Mouse (Mus musculus) heart, embryonic 14.5 days (tissue): ENCODE measurements at regions not wholly inside any gene's neighbourhood (a gene's known extent, or its start where the extent isn't known, plus 50 kb on each side); places are given as distances from the start of the nearest gene placed in this dataset.

Experiments
- ATAC-seq: fragments of 200-750 bp; cut with Nextera tagmentation; 2 replicates; pipeline ENCODE4 v1.8.0; 2017; ENCODE audit warnings: low read depth, moderate TSS enrichment; ENCODE audit not compliant: insufficient number of reproducible peaks, insufficient read depth, low FRiP score
- H3K27ac ChIP-seq, 2 experiments: fragments of 200-500 bp in 1 of 2; fragments of 300-500 bp in 1 of 2; sonication (generic) in 1 of 2; replicated peaks in 1 of 2; 2 replicates each; pipeline ENCODE4 v1.5.1; 2012 to 2014; ENCODE audit warnings: low read depth in 2 of 2, low read length in 2 of 2, control low read depth in 1 of 2, mild to moderate bottlenecking in 1 of 2, mixed read lengths in 1 of 2; ENCODE audit not compliant: control insufficient read depth in 1 of 2, insufficient read depth in 1 of 2
- H3K27me3 ChIP-seq: fragments of 300-500 bp; sonication (generic); 2 replicates; pipeline ENCODE4 v1.6.1; 2014; ENCODE audit warnings: mild to moderate bottlenecking, low read length, control low read depth; ENCODE audit not compliant: control insufficient read depth, insufficient read depth
- H3K36me3 ChIP-seq: fragments of 300-500 bp; sonication (generic); 2 replicates; pipeline ENCODE4 v1.6.1; 2014; ENCODE audit warnings: mild to moderate bottlenecking, control low read depth, low read length, mixed read lengths; ENCODE audit not compliant: control insufficient read depth, insufficient read depth
- H3K4me1 ChIP-seq, 2 experiments: fragments of 200-500 bp in 1 of 2; fragments of 300-500 bp in 1 of 2; sonication (generic) in 1 of 2; 2 replicates each; pipeline ENCODE4 v1.6.1; 2012 to 2014; ENCODE audit warnings: low read length in 2 of 2, control low read depth in 1 of 2, mixed read lengths in 1 of 2; ENCODE audit not compliant: control insufficient read depth in 2 of 2, insufficient read depth in 2 of 2
- H3K4me2 ChIP-seq: fragments of 300-500 bp; sonication (generic); 2 replicates; pipeline ENCODE4 v1.6.1; 2014; ENCODE audit warnings: mild to moderate bottlenecking, low read length
- H3K4me3 ChIP-seq, 2 experiments: fragments of 200-500 bp in 1 of 2; fragments of 300-500 bp in 1 of 2; sonication (generic) in 1 of 2; 2 replicates each; pipeline ENCODE4 v1.5.1; 2012 to 2014; ENCODE audit warnings: low read length in 2 of 2, mild to moderate bottlenecking in 2 of 2, control low read depth in 1 of 2, low read depth in 1 of 2, moderate library complexity in 1 of 2; ENCODE audit not compliant: control insufficient read depth in 1 of 2, insufficient read depth in 1 of 2
- H3K9ac ChIP-seq: fragments of 300-500 bp; sonication (generic); 2 replicates; pipeline ENCODE4 v1.6.1; 2014; ENCODE audit warnings: mild to moderate bottlenecking, low read length
- H3K9me3 ChIP-seq: fragments of 300-500 bp; sonication (generic); 2 replicates; pipeline ENCODE4 v1.6.1; 2016; ENCODE audit warnings: low read length, control low read depth; ENCODE audit not compliant: control insufficient read depth
- WGBS: fragments of 180-500 bp; shearing (Covaris S2); extraction: QIAGEN DNeasy Blood & Tissue Kit; methylation state at CpG from one replicate; pipeline ENCODE4 v1.1.7; 2014; 5-methylcytosine and 5-hydroxymethylcytosine counted together

GRCm38 (mm10) chr3:21942912-21943311, 133.5 kb upstream of the Tbl1xr1 start:
- H3K36me3 ChIP-seq: no peaks in the 10 kb centered on the region
- H3K4me2 ChIP-seq: no peak overlapping the region
- no peak overlapping the region for H3K27ac ChIP-seq
- H3K27me3 ChIP-seq: no peaks in the 10 kb centered on the region
- no peak for ATAC-seq
- 89% methylated on average over 1 of the region's 1 CpGs for WGBS
- H3K4me1 ChIP-seq: peaks cover 0 to 4% of the 10 kb centered on the region in 2 experiments; a peak in 1 of 4 replicates
- H3K9me3 ChIP-seq: no peaks in the 10 kb centered on the region
- H3K9ac ChIP-seq: no peak overlapping the region
- no peak overlapping the region for H3K4me3 ChIP-seq

- WGBS: 62% methylated on average over 4 of the region's 4 CpGs
- Histone ChIP-seq H3K9ac (no peak overlapping the region), H3K36me3 (no peaks in the 10 kb centered on the region), H3K27ac (no peak overlapping the region), H3K9me3 (no peaks in the 10 kb centered on the region), H3K27me3 (no peaks in the 10 kb centered on the region), H3K4me1 (no peaks in the 10 kb centered on the region; a peak in 1 of 4 replicates), H3K4me2 (no peak overlapping the region), H3K4me3 (no peak overlapping the region)
- ATAC-seq: no peak
Observed at GRCm38 (mm10) chr3:21945775-21946174, 130.7 kb upstream of the Tbl1xr1 start.

GRCm38 (mm10) chr3:21947320-21948073, 129.0 kb upstream of the Tbl1xr1 start:
- Histone ChIP-seq H3K4me2 (no peak overlapping the region), H3K9ac (no peak overlapping the region), H3K9me3 (no peaks in the 10 kb centered on the region), H3K27me3 (no peaks in the 10 kb centered on the region), H3K27ac (no peak overlapping the region), H3K4me1 (peaks cover 2 to 7% of the 10 kb centered on the region in 2 experiments; a peak in 3 of 4 replicates), H3K4me3 (no peak overlapping the region), H3K36me3 (no peaks in the 10 kb centered on the region)
- no peak for ATAC-seq
- 56% methylated on average over 3 of the region's 3 CpGs for WGBS

DNA sequence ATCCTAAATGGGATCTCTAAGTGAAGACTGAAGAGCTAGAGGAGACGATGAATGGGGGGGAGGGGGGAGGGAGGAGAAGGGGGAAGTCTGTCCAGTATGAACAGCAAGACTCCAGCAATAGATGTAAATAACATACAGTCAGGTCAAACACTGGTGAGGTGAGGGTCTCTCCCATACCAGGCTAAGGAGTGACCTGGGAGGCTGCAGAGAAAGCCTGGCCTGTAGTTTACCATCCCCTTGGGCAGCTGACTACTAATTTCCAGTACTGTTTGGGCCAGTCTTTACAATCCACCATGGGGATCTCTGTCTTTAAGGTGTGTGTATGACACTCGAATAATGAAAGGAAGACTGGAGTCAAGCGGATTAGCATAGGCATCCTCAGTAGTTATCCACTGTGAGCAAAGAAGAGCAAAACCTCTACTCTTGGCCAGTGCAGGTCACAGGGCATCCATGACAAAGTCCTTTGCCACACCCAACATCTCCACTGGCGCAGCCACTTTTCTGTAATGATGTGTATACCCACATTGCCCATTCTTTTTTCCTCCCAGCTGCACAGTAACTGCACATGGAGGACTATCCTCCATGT, 128.3 kb upstream of the Tbl1xr1 start:
- Histone ChIP-seq H3K9ac (no peak overlapping the region), H3K4me1 (peaks cover 8 to 13% of the 10 kb centered on the region in 2 experiments), H3K4me3 (no peak overlapping the region), H3K9me3 (no peaks in the 10 kb centered on the region), H3K4me2 (no peak overlapping the region), H3K36me3 (no peaks in the 10 kb centered on the region), H3K27ac (no peak overlapping the region), H3K27me3 (no peaks in the 10 kb centered on the region)
- no peak for ATAC-seq
- WGBS: 74% methylated on average over 4 of the region's 4 CpGs

GRCm38 (mm10) chr3:21949459-21949858, 127.0 kb upstream of the Tbl1xr1 start:
- Histone ChIP-seq H3K27ac (no peak overlapping the region), H3K9ac (no peak overlapping the region), H3K4me1 (peaks cover 11 to 18% of the 10 kb centered on the region in 2 experiments), H3K36me3 (no peaks in the 10 kb centered on the region), H3K9me3 (no peaks in the 10 kb centered on the region), H3K4me3 (no peak overlapping the region), H3K4me2 (no peak overlapping the region), H3K27me3 (no peaks in the 10 kb centered on the region)
- 53% methylated on average over 2 of the region's 2 CpGs for WGBS
- no peak for ATAC-seq

DNA sequence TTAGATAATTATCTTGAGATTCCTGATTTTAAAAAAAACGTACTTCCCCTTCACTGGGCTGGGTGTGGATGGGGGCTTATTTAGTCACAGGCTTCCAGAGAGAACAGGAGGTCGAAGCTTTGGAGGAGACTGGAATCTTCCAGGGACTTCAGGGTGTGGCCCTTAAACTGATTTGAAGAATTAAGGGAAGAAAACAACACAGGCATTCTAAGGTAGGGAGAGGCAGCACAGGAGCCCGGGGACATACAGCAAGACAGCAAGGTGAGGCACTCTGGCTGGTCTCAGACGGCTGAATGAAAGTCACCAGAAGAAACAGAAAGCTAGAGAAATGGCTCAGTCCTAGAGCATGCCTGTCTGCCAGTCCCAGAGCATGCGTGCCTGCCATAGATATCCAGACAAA, 125.9 kb upstream of the Tbl1xr1 start:
- 66% methylated on average over 5 of the region's 5 CpGs for WGBS
- no peaks in the 10 kb centered on the region for H3K9me3 ChIP-seq
- no peak overlapping the region for H3K4me3 ChIP-seq
- no peaks in the 10 kb centered on the region for H3K36me3 ChIP-seq
- H3K4me2 ChIP-seq: no peak overlapping the region
- no peak overlapping the region for H3K9ac ChIP-seq
- peaks cover 11 to 21% of the 10 kb centered on the region in 2 experiments for H3K4me1 ChIP-seq
- no peak overlapping the region for H3K27ac ChIP-seq
- H3K27me3 ChIP-seq: no peaks in the 10 kb centered on the region
- ATAC-seq: no peak

DNA sequence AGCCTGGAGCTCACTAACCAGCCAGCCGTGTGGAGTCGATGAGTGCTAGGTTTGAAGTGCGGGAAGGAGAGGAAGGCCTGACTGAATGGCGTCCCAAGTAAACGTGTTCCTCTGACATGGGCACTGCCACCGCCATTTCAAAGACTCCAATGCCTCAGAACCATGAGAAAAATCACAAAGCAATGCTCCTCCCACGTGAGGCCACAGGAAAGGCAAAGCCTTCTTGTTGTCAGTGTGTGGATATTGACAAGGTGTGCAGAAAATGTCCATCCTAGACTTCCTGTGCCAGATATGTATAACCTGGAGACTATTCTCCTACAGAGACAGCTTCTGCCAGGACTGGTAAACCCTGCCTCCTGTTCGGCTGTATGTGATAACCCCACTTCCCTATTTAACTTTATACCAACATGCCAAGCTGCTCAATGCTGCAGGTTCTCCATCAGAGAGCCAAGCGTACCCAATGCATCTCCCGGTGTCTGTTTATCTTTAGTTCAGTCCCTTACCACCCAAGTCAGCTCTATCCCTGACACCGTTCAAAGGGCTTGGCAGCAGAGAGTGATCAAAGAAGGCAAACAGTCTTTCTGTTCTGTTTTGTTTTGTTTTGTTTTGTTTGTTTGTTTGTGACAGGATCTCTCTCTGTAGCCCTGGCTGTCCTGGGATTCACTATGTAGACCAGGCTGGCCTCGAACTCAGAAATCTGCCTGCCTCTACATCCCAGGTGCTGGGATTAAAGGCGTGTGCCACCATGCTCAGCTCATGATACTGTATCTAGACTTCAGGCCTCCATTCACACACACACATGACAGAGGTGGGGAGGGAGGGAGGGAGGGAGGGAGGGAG, 124.8 kb upstream of the Tbl1xr1 start:
- H3K4me1 ChIP-seq: peaks cover 13 to 21% of the 10 kb centered on the region in 2 experiments
- no peaks in the 10 kb centered on the region for H3K9me3 ChIP-seq
- no peak overlapping the region for H3K4me2 ChIP-seq
- no peak for ATAC-seq
- H3K36me3 ChIP-seq: no peaks in the 10 kb centered on the region
- H3K27ac ChIP-seq: no peak overlapping the region
- H3K4me3 ChIP-seq: no peak overlapping the region
- 79% methylated on average over 13 of the region's 13 CpGs for WGBS
- H3K27me3 ChIP-seq: no peaks in the 10 kb centered on the region
- H3K9ac ChIP-seq: no peak overlapping the region
